Mouse (Mus musculus) megakaryocyte-erythroid progenitor cell, adult 5-6 weeks (primary cell): ENCODE data around the gene Dlgap1. TPM values are rescaled to one million over a fixed set of nuclear protein-coding genes. Genes with fewer than 3 reads are reported as not detected.
A peak's percentile ranks its signal among the peaks of the same experiment; 100 is the strongest.

Experiments
- ATAC-seq: replicated peaks from 2 replicates; pipeline ENCODE4 v1.8.0; 2016; ENCODE audit warnings: mild to moderate bottlenecking, inconsistent platforms; ENCODE audit not compliant: severe bottlenecking, poor library complexity, low FRiP score, low TSS enrichment
- total RNA-seq, 2 experiments: library from RNA; stranded (forward) in 1 of 2; stranded (reverse) in 1 of 2; fragments of 200-1000, 215-1000 nt in 1 of 2; fragments of >200 nt in 1 of 2; fragmentation: Nextera tagmentation in 1 of 2; gene quantifications; 2 replicates each; pipeline ENCODE4 v1.2.3; 2014 to 2017

The Dlgap1 gene
- total RNA-seq, 2 experiments from 2014 or later: not detected

DNA sequence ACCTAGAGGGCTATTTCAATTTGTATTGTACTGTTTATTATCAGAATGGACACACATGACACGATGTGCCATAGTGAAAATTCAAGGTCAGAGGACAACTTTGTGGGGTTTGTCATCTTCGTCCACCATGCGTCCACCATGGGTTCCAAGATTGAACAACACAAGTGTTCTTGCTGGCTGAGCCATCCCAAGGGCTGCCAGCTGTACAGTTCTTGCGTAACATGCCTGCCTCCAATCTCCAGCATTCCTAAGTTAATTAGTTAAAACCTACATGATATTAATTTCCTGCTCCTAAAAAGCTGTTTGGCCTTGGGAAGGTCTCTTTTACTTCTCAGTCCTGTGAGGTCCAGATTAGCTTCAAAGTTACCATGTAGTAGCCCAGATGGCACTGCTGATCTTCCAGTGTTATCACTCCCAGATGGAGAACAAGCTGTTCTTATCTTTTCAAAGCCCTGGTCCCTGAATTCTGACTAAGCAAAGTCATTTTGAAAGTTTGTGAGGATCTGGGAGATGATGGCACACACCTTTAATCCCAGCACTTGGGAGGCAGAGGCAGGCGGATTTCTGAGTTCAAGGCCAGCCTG, 775.8 kb downstream of the Dlgap1 start:
- no peak for ATAC-seq

DNA sequence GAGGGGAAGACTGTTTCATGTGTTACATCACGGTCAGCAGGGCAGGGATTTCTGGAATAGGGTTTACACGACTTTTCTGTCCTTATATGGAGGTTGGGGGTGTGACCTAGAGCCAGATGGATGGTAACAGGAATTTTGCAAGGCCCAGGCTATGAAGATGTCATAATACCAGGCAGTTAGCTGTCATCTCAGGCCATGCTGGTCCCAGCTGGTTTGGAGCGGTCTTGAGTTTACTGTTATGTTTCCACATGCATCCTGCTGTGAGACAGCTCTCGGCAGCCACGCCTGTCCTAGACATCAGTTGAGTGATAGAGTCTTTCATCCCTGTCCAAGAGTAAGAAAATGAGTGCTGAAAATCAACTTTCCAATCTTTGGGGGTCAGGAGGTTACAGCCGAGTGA, 776.5 kb downstream of the Dlgap1 start:
- no peak for ATAC-seq

DNA sequence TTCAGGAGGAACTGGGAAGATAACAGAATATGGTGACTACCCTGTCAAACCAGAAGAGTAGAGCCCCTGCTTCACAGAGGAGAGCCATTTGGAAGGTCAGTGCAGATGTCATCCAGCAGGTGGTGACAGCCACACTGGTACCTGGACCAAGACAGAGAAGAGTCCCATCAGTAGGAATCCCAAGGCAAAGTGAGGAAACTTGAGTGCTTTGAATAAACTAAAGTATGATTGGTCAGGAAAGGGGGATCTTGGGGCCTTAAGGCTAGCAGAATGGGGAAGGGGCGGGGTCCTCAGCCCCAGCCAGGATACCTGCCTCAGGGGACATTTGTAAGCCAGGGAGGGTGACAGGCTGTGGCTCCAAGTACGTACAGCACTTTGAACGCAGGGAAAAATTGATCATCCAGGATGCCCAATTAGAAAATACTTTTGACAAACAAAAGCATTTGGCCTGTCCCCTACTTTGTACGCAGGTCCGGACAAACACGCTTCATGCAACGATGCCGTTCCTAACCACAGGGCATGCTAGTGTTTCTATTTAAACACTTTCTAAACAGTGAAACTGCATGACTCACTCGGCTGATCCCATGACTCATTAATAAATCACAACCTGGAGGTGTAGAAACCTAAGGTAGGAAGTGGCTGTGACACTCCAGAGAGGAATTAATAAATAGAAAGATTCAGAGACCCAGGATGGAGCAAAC, 777.7 kb downstream of the Dlgap1 start:
- no peak for ATAC-seq

DNA sequence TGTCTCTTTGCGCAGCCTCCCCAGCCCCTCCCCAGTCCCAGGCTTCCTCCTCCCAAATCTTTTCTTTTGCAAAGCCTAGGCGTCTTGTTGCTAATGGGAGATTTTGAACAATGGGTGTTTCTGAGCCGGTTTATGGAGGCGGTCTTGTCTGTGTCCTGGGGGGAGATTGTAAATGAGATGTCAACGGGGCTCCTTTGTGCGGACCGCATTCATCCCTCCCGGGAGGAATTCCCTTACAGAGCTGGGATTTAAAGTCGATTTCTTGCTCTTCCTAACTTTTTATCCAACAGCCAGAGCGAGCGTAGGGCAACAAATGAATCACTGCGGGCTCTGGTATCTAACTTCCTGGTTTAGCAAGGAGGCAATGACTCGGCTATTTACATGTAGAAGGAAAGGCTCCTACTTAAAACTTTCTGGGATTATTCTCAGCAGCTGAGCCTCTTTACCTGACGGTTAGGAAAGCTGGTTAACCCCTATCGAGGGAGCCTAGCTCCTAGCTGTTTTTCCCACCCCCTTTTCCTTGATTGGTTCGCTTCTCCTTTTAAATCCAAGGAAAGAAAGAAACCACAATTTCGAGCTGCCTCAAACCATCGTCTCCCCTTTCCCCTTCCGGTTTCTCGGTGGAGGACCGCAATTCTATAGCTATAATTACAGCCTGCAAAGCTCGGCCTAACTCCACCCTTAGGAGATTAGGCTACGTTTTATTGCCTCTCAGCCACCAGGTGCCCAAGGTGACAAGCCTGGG, 779.0 kb downstream of the Dlgap1 start:
- ATAC-seq: 0 out of 2 replicates have a peak, but pooled peaks have one; percentile 28

DNA sequence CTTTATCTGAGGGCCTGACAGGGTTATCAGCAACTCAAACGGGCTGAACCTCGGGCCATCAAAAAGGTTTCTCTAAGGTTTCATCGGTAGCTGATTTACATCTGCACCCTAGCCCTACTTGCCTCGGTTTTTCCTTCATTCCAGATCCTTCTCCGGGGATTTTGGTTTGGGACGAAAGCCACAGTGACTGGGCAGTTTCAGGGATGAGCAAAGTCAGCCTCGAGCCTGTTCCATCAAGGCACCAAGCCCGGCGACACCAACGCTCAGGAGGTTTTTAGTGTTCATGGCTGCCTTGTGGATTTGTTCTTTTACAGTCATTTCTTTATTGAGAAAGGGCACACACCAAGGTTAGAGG, 779.6 kb downstream of the Dlgap1 start:
- ATAC-seq: no peak

DNA sequence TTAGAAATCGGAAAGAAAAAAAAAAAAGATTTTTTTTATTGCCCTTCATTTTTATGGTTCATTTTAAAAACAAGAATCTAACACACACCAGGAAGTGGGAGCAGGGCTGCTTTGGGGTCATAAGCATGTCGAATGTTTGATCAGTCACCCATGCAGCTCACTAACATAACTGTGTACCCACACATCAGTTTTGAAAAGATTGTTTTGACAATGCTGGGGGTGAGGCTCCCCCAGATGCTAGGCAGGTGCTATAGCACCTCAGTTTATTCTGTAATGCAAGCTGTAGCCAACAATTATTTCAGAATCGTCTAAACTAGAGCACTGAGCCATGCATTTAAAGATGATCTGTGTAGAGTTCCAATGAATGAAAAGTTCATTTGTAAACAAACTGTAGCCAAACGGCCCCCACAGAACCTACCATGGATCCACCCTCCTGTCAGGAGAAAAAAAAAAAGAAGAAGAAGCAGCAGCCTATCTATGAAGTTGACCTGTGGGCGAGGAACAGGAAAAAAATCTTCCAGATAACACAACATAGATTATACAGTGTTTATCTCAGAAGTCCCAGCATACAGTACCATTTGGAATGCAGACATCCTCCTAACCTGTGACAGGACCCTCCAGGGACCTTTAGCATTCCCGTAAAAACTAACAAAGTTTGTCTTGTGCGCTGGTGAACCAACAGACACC, 780.2 kb downstream of the Dlgap1 start:
- no peak for ATAC-seq

DNA sequence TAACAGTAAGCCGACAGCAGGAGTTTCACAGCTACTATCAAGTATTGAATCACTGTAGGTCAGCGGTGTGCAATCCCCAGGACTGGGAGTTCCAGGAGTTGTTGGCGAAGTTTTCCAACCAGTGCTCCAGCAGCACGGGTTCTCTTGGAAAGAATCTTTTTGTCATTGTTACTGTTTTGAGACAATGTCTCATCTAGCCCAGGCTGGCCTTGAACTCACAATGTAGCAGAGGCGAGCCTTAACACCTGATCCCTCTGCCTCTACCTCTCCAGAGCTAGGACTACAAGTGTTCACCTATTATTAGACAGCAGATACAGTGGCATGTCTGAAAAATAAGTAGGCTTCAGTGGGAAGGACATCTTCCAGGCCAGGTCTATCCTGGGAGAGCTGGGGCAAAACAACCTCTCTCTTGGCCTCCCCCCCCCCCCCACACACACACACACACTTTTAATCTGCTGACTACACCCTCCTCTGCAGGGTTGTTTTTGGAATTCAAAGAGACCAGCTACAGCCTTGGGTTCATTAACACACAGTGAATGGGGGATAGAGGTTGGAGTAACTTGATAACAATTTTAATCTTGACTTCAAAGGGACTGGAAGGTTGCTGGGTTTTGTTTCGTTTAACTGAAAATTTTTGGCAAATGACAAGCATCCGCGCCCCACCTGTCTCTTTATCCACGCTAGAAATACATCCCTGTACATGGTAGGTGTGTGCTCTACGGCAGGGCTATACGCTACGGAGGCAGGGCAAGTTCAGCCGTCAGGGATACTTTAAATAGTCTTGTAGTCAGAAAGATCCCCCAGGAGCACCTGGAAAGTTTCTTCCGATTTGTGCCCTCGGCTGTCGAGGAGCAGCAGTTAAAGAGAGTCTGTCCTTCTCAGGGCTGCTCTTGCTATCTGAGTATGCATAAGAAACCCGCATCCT, 781.6 kb downstream of the Dlgap1 start:
- no peak for ATAC-seq

DNA sequence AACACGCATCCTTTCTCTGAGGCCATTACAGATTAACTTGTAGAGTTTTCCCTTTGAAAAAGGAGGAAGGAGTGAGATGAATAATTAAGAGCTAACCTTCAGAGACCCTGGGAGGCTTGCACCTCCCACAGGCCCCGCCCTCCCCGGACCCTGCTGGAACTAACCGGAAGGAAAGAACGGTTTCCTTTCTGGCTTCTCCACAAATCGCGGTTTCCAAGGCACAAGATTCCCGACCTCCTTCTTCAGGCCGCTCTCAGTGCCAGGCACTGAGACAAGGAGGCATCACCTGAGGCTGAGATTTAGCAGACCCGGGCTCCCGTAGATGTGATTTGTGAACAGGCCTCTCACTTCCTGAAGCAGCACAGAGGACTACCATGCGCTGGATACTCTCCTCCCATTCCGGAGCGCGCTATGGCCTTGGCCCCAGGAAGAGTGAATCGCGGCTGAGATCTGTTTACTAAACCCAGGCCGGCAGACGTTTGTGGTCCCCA, 782.3 kb downstream of the Dlgap1 start:
- ATAC-seq: no peak

DNA sequence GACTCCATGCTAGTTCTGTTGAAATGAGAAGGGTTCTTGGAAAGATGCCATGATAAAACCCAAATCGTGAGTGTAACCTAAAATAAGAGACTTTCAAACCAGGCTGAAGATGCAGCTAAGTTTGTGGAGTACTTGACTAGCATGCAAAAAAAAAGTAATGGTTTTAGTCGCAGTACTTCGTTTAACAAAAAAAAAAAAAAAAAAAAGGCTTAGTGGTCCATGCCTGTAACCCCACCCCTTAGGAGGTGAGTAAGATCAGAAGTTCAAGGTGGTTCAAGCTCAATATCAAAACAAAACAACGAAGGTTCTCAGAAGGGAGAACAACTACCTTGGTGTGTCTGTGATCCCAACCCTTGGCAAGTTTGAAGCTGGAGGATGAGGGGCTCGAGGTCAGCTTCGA, 782.8 kb downstream of the Dlgap1 start:
- ATAC-seq: no peak

DNA sequence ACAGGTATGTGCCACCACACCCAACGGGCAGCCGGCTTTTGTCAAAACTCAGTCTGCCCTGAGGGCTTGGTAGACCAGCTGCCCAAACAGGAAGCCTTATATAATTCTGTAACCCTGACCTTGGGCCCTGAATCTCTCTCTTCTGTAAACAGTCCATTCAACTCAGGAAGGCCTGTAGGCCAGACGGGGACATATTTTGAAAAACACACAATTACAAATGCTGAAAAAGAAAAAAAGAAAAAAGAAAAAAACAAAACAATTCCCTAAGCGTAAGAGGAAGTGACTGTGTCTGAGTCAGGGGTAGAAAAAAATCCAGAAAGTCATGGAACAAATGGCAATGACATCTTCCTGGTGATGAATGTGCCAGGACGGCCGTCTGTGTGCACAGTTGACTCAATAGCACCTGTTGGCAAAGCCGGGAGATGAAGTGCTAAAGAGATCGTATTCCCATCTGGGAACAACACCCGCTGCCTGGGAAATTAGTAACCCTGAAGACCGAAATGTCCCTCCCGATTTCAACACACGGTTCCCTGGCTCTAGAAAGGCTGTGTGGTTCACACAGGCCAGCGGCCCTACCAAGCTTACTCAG, 784.7 kb downstream of the Dlgap1 start:
- no peak for ATAC-seq

DNA sequence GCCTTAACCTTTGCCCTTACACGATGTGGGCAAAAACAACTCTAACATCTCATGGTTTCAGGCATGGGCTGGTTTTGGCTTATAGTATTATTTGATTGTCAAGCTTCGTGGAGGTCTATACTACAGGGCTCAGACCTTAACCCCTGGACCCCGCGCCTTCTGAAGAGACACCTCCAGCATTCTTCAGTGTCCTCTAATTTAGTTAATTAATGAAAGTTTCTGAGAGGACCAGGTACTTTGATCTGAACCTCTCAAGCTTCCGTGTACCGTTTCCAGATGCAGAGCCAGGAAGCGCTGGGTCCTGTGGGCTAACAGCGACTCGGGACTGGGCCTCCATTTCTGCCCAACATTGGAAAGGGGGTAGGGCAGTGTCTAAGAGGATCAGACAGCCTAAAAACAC, 785.2 kb downstream of the Dlgap1 start:
- no peak for ATAC-seq

DNA sequence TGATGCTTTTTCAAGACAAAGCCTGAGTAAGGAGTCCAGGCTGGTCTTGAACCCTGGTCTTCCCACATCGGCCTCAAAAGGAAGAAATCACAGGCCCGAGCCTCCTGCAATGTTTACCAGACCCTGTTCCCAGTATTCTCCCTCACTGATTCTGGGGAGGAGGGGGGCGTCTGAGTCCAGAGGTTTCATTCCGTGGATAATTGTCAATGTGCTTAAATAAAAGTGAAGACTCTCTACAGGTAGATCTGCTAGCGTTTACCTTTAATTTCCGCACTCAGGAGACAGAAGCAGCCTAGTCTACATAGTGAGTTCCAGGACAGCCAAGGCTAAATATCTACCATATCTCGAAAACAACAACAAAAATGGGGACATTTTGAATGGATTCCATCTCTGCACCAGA, 785.8 kb downstream of the Dlgap1 start:
- ATAC-seq: no peak

DNA sequence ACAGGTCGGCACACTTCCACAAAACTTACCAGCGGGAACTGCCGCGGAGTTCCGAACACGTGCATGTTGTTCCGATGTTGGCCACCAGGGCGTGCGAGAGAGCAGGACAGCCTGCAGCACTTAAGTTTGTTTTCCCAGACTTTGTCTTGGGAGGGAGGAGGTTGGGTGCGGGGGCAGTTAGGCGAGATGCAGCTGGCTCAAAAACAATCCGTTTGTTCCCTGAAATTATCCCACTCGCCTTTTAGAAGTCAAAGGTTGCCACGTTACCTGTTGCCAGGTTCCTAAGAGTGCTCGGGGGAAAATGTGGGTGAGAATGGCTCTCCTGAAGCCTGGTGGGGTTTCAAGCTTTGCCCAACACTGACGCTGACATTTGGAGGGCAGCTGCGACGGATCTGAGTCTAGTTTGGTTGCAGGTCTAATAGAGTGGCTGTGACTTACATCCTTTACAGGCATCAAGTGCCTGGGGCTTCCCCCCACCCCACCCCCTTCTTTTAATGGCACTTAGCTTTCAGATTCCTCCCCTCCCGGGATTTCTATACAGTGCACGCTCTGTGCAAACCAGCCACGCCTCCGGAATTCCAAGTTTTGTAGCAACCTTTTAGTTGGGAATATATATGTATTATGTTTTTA, 786.3 kb downstream of the Dlgap1 start:
- peak; percentile 88 for ATAC-seq

DNA sequence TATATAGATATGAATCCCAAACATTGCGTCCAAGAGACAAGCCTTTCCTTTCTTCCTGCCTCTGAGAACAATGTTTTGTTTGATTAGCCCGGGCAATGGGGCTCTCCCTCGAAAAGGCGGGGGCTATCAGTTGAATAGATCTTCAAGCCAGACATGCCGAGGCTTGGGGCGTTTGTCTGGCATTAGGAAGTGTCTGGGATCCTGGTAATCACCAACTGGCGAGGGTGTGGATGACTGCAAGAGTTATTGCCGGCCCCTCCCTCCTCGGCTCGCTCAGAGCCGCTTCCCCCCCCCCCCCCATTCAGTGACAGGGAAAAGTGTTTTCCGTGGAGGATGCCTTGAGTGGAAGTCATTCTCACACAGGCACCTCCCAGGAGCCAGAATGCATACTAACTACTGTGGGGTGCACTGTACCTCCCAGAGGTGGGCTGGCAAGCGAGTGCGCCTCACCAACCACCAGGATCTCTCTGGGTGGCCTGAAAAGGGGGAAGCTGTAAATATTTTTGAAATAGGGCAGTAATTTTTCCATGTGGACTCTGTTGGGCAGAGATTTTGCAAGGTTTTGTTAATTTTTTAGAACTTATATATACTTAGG, 786.9 kb downstream of the Dlgap1 start:
- ATAC-seq: no peak

DNA sequence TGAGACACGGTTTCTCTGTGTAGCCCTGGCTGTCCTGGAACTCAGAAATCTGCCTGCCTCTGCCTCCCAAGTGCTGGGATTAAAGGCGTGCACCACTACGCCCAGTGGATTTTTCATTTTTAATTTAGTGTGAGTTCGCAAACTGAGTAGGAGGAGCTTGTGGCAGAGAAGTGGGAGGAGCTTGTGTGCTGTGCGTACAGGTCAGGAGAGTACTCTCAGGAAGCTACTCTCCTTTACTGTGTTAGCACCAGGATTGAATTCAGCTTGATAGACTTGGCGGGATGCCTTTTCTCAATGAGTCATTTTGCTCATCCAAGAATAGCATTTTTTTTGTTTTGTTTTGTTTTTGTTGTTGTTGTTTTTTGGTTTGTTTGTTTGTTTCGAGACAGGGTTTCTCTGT, 793.1 kb downstream of the Dlgap1 start:
- ATAC-seq: no peak

DNA sequence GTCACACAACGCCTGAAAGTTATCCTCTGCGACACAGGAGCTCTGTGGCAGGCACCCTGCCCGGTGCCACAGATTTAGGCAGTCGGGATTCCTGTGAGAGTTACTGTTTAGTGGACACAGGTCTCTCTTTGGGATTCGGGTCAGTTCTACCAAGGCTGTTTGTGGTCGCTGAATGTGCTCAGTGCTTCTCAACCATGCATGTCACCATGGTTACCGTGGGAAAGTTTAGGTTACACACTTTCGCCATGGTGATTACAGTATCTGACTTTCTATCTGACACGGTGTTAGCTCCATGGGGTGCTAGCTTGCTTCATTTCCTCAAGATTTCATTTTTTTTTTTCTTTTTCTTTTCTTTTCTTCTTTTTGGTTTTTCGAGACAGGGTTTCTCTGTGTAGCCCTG, 793.8 kb downstream of the Dlgap1 start:
- no peak for ATAC-seq

DNA sequence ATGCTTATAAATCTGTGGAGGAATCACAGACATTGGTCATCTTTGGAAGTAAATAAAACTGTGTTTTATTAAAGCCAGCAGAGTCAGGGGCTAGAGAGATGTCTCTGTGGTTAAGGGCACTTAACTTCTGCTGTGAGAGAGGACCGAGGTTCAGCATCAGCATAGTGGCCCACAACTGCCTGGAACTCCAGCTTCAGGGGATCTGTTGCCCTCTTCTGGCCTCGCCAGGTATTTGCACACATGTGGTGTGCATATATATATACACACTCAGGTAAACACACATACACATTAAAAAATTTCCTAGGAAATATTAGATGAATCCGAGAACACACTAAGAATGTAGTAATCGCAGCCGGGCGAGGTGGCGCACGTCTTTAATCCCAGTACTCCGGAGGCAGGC, 796.5 kb downstream of the Dlgap1 start:
- no peak for ATAC-seq

DNA sequence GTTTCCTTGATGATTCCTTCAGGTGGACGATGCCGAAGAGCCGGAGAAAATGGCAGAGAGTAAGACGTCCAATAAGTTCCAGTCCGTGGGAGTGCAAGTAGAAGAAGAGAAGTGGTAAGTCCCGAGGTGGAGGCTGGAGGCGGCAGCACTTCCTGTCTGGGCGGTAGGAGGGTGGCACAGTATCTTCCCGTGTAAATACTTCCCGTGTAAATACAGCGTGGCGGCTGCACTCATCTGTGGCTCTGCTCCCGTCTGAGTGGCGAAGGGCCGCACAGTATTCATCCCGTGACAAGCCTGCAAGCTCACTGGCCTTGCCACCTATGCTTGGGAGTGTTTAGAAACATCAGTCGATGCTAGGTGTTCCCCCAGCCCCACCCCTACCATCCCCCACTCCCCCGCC, 797.1 kb downstream of the Dlgap1 start:
- ATAC-seq: no peak
